Mouse (Mus musculus): ENCODE results near the gene Olfr140.

The Olfr140 gene

GRCm38 (mm10) chr2:90063494-90063893 lies at the start of gene Olfr140:
Gene Olfr140, minus strand, starts transcription at chr2:90063594.
- no peak for DNase-seq (ENCODE audit: low spot score)

GRCm38 (mm10) chr2:90070065-90070464 lies 6.7 kb upstream of the Olfr140 start:
- no peak for DNase-seq (ENCODE audit: low spot score)

- DNase-seq (ENCODE audit: low spot score): no peak
Observed at GRCm38 (mm10) chr2:90035037-90035436, 28.4 kb downstream of the Olfr140 start, which contains the start of gene Olfr1265. Gene Olfr1265, plus strand, starts transcription at chr2:90035337.

- no peak for DNase-seq (ENCODE audit: low spot score)
Observed at GRCm38 (mm10) chr2:90025477-90025876, 37.9 kb downstream of the Olfr140 start, which contains the start of gene Olfr1264. Gene Olfr1264, minus strand, starts transcription at chr2:90025577.

- DNase-seq (ENCODE audit: low spot score): no peak
Observed at GRCm38 (mm10) chr2:90011831-90012230, 51.6 kb downstream of the Olfr140 start, which contains the start of gene Olfr1263. Gene Olfr1263, plus strand, starts transcription at chr2:90012131.

- no peak for DNase-seq (ENCODE audit: low spot score)
Observed at GRCm38 (mm10) chr2:89999845-90000244, 63.5 kb downstream of the Olfr140 start, which contains the start of gene Olfr1262. Gene Olfr1262, plus strand, starts transcription at chr2:90000145.
